Mouse (Mus musculus): ENCODE measurements around the gene Sdf2l1. TPM values are rescaled to one million over a fixed set of nuclear protein-coding genes. Genes with fewer than 3 reads are reported as not detected.

Gene Sdf2l1
- polyA plus RNA-seq, 1 experiment from 2014 or later: 15.9 TPM

DNA sequence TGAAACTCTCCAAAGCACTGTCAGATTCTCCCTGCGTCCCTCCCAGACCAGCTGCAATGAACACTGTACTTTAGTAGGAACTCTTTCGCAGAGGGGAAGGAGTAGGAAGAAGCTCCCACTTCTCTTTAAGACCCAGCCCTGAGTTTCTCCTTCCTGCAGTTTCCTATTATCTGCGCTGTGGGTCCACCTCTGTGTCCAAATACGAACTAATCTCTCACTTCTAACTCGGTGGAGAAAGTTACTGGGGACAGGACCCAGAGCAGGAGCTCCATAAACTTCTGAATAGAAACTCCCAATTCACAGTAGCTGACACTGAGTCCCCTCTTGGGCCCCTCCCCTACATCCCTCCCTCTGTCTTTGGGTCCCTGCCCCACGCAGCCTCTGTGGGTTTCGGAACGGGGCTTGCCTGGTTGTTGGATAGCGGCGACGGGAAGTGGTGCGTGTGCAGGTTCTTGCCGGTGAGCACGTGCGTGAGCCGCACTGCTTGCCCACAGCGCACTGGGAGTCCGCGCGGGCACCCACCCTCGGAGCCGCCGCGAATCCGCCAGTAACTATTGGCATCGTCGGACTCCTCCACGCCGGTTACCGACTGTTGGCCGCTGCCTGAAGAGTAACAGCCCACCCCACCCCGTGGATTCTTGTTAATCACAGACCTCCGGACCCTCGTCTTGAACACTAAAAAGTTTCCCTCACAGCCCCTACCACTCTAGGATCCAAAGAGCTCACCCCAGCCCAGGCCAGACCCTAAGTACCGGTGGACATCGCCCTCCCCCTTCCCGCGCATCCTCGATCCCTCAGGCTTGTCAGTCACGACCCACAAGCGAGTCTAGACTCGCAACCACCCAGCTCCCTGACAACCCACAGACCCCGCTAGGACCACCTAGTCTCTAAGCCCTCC lies 743 bp downstream of the Sdf2l1 start:
- Histone ChIP-seq H3K9me3 (ENCODE audit: control insufficient read depth, low read length) (no peaks in the 10 kb centered on the region), H3K27ac (ENCODE audit: low read depth, low read length) (peak overlapping the region; percentile 78), H3K4me3 (ENCODE audit: low read depth, low read length) (peak overlapping the region; percentile 72), H3K27me3 (ENCODE audit: control insufficient read depth, insufficient read depth, low read length) (no peaks in the 10 kb centered on the region), H3K9ac (replicated peaks; ENCODE audit: low read depth, low read length) (peak overlapping the region; percentile 74), H3K4me1 (ENCODE audit: control insufficient read depth, insufficient read depth, low read length) (peaks cover 12% of the 10 kb centered on the region; the same call in 1 of the 2 replicates), H3K4me2 (ENCODE audit: low read depth, low read length) (peak overlapping the region; percentile 96), H3K36me3 (ENCODE audit: control insufficient read depth, insufficient read depth, low read length) (no peaks in the 10 kb centered on the region)
- WGBS: 4% methylated on average over 42 of the region's 43 CpGs
- 0 out of 2 replicates have a peak, but pooled peaks have one; percentile 1 for ATAC-seq (ENCODE audit: low read depth)

DNA sequence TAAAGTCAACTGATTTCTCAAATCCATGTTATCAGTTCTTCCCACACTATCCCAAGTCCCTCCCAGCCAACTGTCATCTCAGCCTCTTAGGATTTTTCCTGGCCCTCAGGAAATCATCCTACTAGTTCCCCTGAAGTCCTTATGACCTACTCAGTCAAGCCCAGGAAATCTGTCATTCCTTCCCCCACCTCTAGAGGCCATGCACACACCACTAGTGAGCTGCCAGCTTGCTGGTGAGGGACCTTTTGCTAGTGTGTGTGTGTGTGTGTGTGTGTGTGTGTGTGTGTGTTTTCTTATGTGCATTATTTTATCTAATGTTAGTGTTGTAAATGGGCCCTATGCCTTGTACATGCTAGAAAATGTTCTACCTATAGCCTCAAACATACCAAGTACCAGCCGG lies 4.9 kb downstream of the Sdf2l1 start:
- WGBS: 100% methylated on average over 1 of the region's 1 CpGs
- Histone ChIP-seq H3K9me3 (ENCODE audit: control insufficient read depth, low read length) (no peaks in the 10 kb centered on the region), H3K4me2 (ENCODE audit: low read depth, low read length) (no peak overlapping the region), H3K27ac (ENCODE audit: low read depth, low read length) (no peak overlapping the region), H3K9ac (replicated peaks; ENCODE audit: low read depth, low read length) (no peak overlapping the region), H3K4me1 (ENCODE audit: control insufficient read depth, insufficient read depth, low read length) (peaks cover 22% of the 10 kb centered on the region), H3K4me3 (ENCODE audit: low read depth, low read length) (no peak overlapping the region), H3K27me3 (ENCODE audit: control insufficient read depth, insufficient read depth, low read length) (no peaks in the 10 kb centered on the region), H3K36me3 (ENCODE audit: control insufficient read depth, insufficient read depth, low read length) (no peaks in the 10 kb centered on the region)
- no peak for ATAC-seq (ENCODE audit: low read depth)

DNA sequence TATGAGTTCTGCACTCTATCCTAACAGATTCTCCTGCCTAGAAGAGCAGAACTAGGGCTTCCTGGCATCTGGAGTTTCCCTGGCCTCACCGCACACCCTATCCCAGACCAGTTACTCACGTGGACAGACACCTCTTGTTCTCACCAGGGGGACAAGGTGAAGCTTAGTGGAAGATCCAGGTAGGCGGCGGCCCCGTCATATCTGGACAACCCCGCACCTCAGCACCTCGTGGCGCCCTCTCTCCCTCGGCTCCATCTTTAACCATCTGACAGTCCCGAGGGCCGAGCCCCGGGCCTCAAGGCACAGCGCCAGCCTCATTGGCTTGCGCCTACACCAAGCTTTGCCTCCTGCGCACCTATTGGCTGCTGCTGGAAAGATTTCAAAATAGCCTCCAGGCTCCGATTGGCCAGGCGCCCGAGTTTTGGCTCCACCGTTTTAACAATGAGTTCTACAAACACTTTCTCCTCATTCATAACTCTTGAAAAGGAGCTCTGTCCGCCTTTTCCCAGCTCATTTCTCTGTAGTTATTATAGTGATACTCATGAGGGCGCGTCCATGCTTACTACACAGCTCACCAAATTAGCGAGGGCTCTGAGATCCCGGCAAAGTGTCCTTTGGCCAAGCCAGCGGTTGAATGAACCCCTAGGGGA lies 7.2 kb downstream of the Sdf2l1 start, which contains the start of gene 2610318N02Rik:
TSS of gene 2610318N02Rik (minus strand) at position 297 of the 650 bp plus-strand sequence.
- H3K4me1 ChIP-seq (ENCODE audit: control insufficient read depth, insufficient read depth, low read length): peaks cover 13% of the 10 kb centered on the region
- no peaks in the 10 kb centered on the region for H3K9me3 ChIP-seq (ENCODE audit: control insufficient read depth, low read length)
- H3K4me2 ChIP-seq (ENCODE audit: low read depth, low read length): peak within 1 kb of the TSS; percentile 83
- H3K36me3 ChIP-seq (ENCODE audit: control insufficient read depth, insufficient read depth, low read length): no peaks in the 10 kb centered on the region
- peak within 1 kb of the TSS; percentile 37 for H3K4me3 ChIP-seq (ENCODE audit: low read depth, low read length)
- under 1% methylated on average over 25 of the region's 25 CpGs for WGBS
- no peaks in the 10 kb centered on the region for H3K27me3 ChIP-seq (ENCODE audit: control insufficient read depth, insufficient read depth, low read length)
- peak within 1 kb of the TSS; percentile 47 for H3K9ac ChIP-seq (replicated peaks; ENCODE audit: low read depth, low read length)
- peak; percentile 93 for ATAC-seq (ENCODE audit: low read depth)
- no peak within 1 kb of the TSS for H3K27ac ChIP-seq (ENCODE audit: low read depth, low read length)

DNA sequence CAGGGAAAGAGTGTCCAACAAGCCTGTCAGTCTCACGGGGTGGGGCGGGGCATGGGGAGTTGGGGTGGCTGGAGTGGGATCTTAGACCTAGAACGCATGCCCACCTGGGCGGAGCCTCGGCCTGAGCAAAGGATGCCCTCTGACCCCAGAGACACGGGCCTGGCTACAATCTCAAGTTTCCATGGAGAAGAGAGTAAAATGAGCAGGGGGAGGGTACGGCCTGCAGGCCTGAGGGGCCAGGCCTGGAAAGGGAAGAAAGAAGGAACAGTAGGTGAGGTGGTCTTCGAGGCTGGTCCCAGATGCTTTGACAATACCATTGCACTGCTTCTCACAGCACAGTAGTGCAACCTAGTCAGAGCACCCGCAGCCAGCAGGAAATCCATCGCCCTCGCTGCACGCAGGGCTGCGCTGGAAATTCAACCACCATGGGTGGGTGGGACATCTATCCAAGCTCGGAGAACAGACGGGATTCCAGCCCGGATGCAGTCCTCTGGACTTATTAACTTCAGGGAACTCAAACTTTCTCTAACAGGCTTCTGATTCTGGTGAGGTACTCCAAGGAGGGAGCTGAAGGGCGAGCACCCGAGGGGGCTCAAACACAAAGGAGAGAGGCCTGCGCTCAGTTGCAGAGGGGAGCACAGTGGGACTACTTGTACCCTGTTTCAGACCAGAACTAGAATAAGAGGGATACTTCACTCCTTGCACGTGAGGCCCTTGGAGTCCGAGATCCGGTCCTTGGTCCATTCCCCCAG lies 7.9 kb downstream of the Sdf2l1 start:
- peak; percentile 32; the same call in 1 of the 2 replicates for ATAC-seq (ENCODE audit: low read depth)
- Histone ChIP-seq H3K36me3 (ENCODE audit: control insufficient read depth, insufficient read depth, low read length) (no peaks in the 10 kb centered on the region), H3K27me3 (ENCODE audit: control insufficient read depth, insufficient read depth, low read length) (no peaks in the 10 kb centered on the region), H3K4me2 (ENCODE audit: low read depth, low read length) (peak overlapping the region; percentile 83), H3K4me1 (ENCODE audit: control insufficient read depth, insufficient read depth, low read length) (peaks cover 13% of the 10 kb centered on the region), H3K27ac (ENCODE audit: low read depth, low read length) (no peak overlapping the region), H3K9ac (replicated peaks; ENCODE audit: low read depth, low read length) (peak overlapping the region; percentile 47), H3K4me3 (ENCODE audit: low read depth, low read length) (peak overlapping the region; percentile 37), H3K9me3 (ENCODE audit: control insufficient read depth, low read length) (no peaks in the 10 kb centered on the region)
- WGBS: 2% methylated on average over 22 of the region's 22 CpGs

DNA sequence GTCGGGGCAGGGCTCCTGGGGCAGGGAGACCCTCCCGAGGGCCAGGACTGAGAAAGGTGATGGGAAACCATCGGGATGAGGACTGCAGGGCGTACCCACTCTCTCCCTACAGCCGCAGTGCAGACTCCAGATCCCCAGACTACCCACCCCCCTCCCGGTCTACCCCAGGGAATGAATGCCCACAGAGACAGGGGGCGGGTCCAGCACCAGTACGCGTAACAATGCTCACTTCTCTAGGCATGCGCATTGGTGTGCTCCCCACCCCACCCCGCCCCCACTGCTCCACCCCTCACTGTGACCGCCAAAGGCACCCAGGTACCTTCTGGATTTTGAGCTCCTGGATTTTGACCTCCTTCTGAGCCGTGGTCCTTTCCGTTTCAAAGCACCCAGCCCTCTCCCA lies 10.6 kb downstream of the Sdf2l1 start:
- no peak overlapping the region for H3K9ac ChIP-seq (replicated peaks; ENCODE audit: low read depth, low read length)
- H3K4me1 ChIP-seq (ENCODE audit: control insufficient read depth, insufficient read depth, low read length): peaks cover 13% of the 10 kb centered on the region
- H3K4me2 ChIP-seq (ENCODE audit: low read depth, low read length): no peak overlapping the region
- H3K36me3 ChIP-seq (ENCODE audit: control insufficient read depth, insufficient read depth, low read length): no peaks in the 10 kb centered on the region
- ATAC-seq (ENCODE audit: low read depth): no peak
- WGBS: 49% methylated on average over 14 of the region's 14 CpGs
- H3K27me3 ChIP-seq (ENCODE audit: control insufficient read depth, insufficient read depth, low read length): no peaks in the 10 kb centered on the region
- no peak overlapping the region for H3K27ac ChIP-seq (ENCODE audit: low read depth, low read length)
- H3K4me3 ChIP-seq (ENCODE audit: low read depth, low read length): no peak overlapping the region
- H3K9me3 ChIP-seq (ENCODE audit: control insufficient read depth, low read length): no peaks in the 10 kb centered on the region

DNA sequence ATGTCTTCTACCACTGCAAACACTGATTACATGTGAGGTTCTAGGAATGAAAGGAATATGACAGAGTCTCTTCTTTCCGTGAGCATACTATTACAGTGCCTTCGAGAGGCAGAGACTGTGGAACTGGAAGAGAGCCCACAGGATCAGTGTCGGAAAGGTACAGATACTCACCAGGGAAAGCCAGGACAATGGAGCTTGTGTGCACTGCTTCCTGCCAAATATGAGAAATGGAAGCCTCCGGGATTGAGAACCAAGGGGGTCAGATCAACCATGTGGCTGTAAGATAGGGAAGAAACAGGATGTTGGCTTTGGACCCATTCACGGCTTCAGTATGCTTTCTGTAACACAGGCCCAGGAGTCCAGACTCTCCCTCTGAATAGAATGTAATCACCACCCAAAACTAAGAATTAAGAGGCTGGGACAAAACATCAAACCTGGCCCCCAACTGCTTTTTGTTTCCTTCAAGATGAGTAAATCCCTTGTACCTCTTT lies 14.8 kb downstream of the Sdf2l1 start:
- Histone ChIP-seq H3K27me3 (ENCODE audit: control insufficient read depth, insufficient read depth, low read length) (no peaks in the 10 kb centered on the region), H3K36me3 (ENCODE audit: control insufficient read depth, insufficient read depth, low read length) (no peaks in the 10 kb centered on the region; the same call in 1 of the 2 replicates), H3K9me3 (ENCODE audit: control insufficient read depth, low read length) (no peaks in the 10 kb centered on the region), H3K4me1 (ENCODE audit: control insufficient read depth, insufficient read depth, low read length) (no peaks in the 10 kb centered on the region), H3K9ac (replicated peaks; ENCODE audit: low read depth, low read length) (no peak overlapping the region), H3K4me3 (ENCODE audit: low read depth, low read length) (no peak overlapping the region), H3K4me2 (ENCODE audit: low read depth, low read length) (no peak overlapping the region), H3K27ac (ENCODE audit: low read depth, low read length) (no peak overlapping the region)
- 88% methylated on average over 5 of the region's 5 CpGs for WGBS
- no peak for ATAC-seq (ENCODE audit: low read depth)

DNA sequence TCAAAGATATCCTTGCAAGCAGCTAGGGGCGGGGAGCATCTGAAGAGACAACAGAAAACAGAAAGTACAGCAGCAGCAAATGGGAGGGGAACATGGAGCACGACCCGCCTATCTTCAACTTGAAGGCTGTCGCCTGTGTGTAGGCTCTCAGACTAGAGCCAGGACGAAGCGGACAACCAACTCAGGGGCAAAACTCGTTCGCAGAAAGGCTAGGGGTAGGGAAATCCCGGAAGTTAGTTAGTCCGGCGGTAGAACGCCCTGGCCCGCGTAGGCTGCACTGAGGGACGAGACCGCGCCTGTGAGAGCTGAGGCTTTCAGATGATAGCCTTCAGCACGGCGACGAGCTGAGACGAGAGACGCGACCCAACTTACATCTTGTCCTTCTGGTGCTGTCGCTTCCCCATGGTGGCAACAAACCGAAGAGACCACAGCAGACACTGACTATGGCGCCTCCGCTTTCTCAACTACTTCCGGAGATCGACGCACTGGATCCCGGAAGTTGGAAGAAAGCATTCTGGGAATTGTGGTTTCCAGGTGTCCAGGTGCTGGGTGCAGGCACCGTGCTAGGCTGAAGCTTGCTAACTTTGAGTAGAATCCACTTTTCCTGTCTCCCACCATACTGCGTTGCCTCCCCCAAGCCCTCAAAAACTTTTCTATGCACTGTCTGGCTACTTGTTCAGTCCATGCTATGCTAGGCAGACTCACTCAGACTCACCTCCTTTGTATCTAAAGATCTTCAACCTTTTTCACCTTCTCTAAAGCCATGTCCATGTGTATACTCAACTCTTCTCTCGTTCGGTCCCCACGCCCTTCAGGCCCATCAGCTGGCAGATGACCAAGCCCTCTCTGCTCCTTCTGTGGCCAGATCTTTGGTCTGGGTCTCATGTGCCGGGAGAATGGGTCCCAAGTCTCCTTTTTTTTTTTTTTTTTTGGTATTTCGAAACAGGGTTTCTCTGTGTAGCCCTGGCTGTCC lies 21.1 kb downstream of the Sdf2l1 start, which contains the start of gene Ppil2:
TSS of gene Ppil2 (minus strand) at position 487 of the 973 bp plus-strand sequence.
- peak within 1 kb of the TSS; percentile 61 for H3K9ac ChIP-seq (replicated peaks; ENCODE audit: low read depth, low read length)
- H3K4me2 ChIP-seq (ENCODE audit: low read depth, low read length): peak within 1 kb of the TSS; percentile 60
- H3K27me3 ChIP-seq (ENCODE audit: control insufficient read depth, insufficient read depth, low read length): no peaks in the 10 kb centered on the region
- H3K4me3 ChIP-seq (ENCODE audit: low read depth, low read length): peak within 1 kb of the TSS; percentile 77
- H3K4me1 ChIP-seq (ENCODE audit: control insufficient read depth, insufficient read depth, low read length): peaks cover 10% of the 10 kb centered on the region
- H3K36me3 ChIP-seq (ENCODE audit: control insufficient read depth, insufficient read depth, low read length): peaks cover 4% of the 10 kb centered on the region; the same call in 1 of the 2 replicates
- peak; percentile 85 for ATAC-seq (ENCODE audit: low read depth)
- 10% methylated on average over 38 of the region's 38 CpGs for WGBS
- H3K9me3 ChIP-seq (ENCODE audit: control insufficient read depth, low read length): no peaks in the 10 kb centered on the region
- H3K27ac ChIP-seq (ENCODE audit: low read depth, low read length): no peak within 1 kb of the TSS

DNA sequence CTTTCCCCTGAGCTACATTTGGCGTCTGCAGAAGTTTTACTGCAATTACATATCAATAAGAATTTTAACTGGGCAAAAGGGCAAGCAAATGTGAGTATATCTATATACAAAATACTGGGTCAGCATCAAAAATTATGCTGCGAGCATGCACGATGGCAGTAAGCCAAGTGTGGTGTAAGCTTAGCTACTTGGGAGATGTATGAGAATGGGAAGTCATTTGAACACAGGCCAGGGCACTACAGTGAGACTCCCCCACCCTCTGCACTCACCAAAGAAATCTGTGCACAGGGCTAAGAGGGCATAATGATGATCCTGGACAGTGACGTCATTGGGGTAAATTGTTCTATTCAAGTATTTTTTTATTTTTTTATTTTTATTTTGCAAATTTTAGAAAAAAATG lies 27.6 kb downstream of the Sdf2l1 start:
- no peak for ATAC-seq (ENCODE audit: low read depth)
- Histone ChIP-seq H3K27me3 (ENCODE audit: control insufficient read depth, insufficient read depth, low read length) (no peaks in the 10 kb centered on the region), H3K27ac (ENCODE audit: low read depth, low read length) (no peak overlapping the region), H3K4me1 (ENCODE audit: control insufficient read depth, insufficient read depth, low read length) (0 out of 2 replicates have a peak, but pooled peaks cover 2% of the 10 kb centered on the region), H3K9me3 (ENCODE audit: control insufficient read depth, low read length) (no peaks in the 10 kb centered on the region), H3K4me3 (ENCODE audit: low read depth, low read length) (no peak overlapping the region), H3K36me3 (ENCODE audit: control insufficient read depth, insufficient read depth, low read length) (peaks cover 32% of the 10 kb centered on the region), H3K9ac (replicated peaks; ENCODE audit: low read depth, low read length) (no peak overlapping the region), H3K4me2 (ENCODE audit: low read depth, low read length) (no peak overlapping the region)
- 91% methylated on average over 4 of the region's 4 CpGs for WGBS
